Mouse (Mus musculus) embryonic facial prominence, embryonic 14.5 days (tissue): ENCODE data around the gene Kcnip4. TPM values are rescaled to one million over a fixed set of nuclear protein-coding genes. Genes with fewer than 3 reads are reported as not detected.
A peak's percentile ranks its signal among the peaks of the same experiment; 100 is the strongest.

Experiments used
- ATAC-seq: fragments of 200-750 bp; cut with Nextera tagmentation; 2 replicates; pipeline ENCODE4 v1.8.0; 2017; ENCODE audit warnings: low read depth, moderate number of reproducible peaks, moderate TSS enrichment
- DNase-seq: peaks from one replicate; pipeline ENCODE4 v3.0.0-alpha.2; 2015; ENCODE audit warnings: low spot score
- H3K27ac ChIP-seq: fragments of 300-500 bp; sonication (generic); replicated peaks from 2 replicates; pipeline ENCODE4 v1.5.1; 2014; ENCODE audit warnings: low read depth, mild to moderate bottlenecking, low read length, moderate library complexity
- H3K27me3 ChIP-seq: fragments of 300-500 bp; sonication (generic); replicated peaks from 2 replicates; pipeline ENCODE4 v1.6.1; 2014; ENCODE audit warnings: low read length; ENCODE audit not compliant: control insufficient read depth, insufficient read depth
- H3K36me3 ChIP-seq: fragments of 300-500 bp; sonication (generic); 2 replicates; pipeline ENCODE4 v1.6.1; 2014; ENCODE audit warnings: low read length, mixed read lengths; ENCODE audit not compliant: control insufficient read depth, insufficient read depth
- H3K4me1 ChIP-seq: fragments of 300-500 bp; sonication (generic); 2 replicates; pipeline ENCODE4 v1.6.1; 2014; ENCODE audit warnings: antibody characterized with exemption, low read length; ENCODE audit not compliant: control insufficient read depth, insufficient read depth
- H3K4me2 ChIP-seq: fragments of 300-500 bp; sonication (generic); 2 replicates; pipeline ENCODE4 v1.6.1; 2014; ENCODE audit warnings: low read depth, mild to moderate bottlenecking, low read length, moderate library complexity, mixed read lengths
- H3K4me3 ChIP-seq: fragments of 300-500 bp; sonication (generic); 2 replicates; pipeline ENCODE4 v1.5.1; 2014; ENCODE audit warnings: low read depth, mild to moderate bottlenecking, low read length
- H3K9ac ChIP-seq: fragments of 300-500 bp; sonication (generic); 2 replicates; pipeline ENCODE4 v1.6.1; 2014; ENCODE audit warnings: low read depth, mild to moderate bottlenecking, low read length, moderate library complexity, mixed read lengths
- H3K9me3 ChIP-seq: fragments of 300-500 bp; sonication (generic); 2 replicates; pipeline ENCODE4 v1.6.1; 2016; ENCODE audit warnings: low read length; ENCODE audit not compliant: control insufficient read depth
- WGBS: fragments of 180-500 bp; shearing (Covaris S2); extraction: QIAGEN DNeasy Blood & Tissue Kit; methylation state at CpG from one replicate; pipeline ENCODE4 v1.1.7; 2014; 5-methylcytosine and 5-hydroxymethylcytosine counted together
- polyA plus RNA-seq: library from polyadenylated mRNA; unstranded; fragments of >200 nt; fragmentation: Nextera tagmentation; extraction: Ambion mirVana; gene quantifications from 2 replicates; pipeline ENCODE4 v1.2.1, GENCODE M21; 2014

Kcnip4 gene
- polyA plus RNA-seq: 2.9 and 3.9 TPM in 2 replicates

DNA sequence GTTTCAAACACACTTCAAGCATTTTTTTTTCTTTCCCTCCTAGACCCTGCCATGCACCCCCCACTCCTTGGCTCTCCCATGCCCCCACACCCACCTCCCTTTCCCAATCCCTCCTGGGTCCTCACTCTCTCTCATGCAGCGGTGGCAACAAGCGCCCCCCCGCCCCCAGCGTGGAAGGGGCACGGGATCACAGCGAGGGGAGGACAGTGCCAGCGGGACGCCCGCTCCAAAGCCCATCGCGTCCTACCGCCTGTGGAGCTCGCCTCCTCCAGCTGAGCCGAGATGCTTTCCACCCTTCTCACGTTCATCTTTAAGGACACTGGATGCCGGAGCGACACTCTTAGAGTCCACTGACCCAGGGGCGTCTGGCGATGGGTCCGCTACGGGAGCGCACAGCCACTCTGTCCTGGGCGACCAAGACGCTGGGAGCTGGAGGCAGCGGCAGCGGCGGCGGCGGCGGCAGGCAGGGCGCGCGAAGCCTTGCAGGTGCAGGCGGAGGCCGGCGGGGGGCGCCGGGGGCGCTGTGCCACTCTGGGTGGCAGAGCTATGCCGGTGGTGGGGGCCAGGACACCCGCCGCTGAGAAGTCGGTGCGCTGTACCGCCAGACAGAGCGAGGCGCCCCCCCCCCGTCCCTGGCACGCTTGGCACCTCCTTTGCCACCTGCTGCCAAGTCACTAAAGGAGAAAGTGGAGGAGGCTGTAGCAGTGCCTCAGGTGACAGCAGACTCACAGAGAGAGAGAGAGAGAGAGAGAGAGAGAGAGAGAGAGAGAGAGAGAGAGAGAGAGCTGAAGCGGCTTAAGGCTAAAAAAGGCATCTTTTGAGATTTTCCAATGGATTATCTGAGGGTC is at the start of gene Kcnip4:
TSS of gene Kcnip4 (minus strand) at position 514 of the 848 bp plus-strand sequence.
- Histone ChIP-seq H3K4me3 (peak within 1 kb of the TSS; percentile 43), H3K27ac (no peak within 1 kb of the TSS), H3K27me3 (peaks cover 31% of the 10 kb centered on the region), H3K9ac (peak within 1 kb of the TSS; percentile 56), H3K4me1 (0 out of 2 replicates have a peak, but pooled peaks cover 4% of the 10 kb centered on the region), H3K36me3 (no peaks in the 10 kb centered on the region), H3K4me2 (peak within 1 kb of the TSS; percentile 75), H3K9me3 (no peaks in the 10 kb centered on the region)
- ATAC-seq (peak; percentile 86), DNase-seq (peak; percentile 20)
- WGBS: under 1% methylated on average over 46 of the region's 50 CpGs

DNA sequence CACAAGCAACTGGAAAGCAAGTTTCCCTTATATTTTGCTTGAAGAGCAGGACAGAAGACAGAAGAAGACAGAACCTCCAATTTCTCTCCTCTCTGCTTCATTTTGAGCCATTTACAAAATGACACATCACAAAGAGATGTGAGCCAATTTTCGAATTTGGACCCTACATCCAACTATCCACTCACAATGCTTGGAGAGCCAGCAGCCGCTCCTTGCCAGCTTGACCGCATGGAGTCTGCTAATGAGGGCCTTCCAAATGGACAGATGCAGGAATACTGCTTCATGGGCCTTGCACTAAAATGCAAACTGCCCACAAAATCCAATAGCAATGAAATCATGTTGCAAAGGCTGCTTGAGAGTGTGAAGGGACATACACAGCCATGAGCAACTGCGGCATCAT is 47.2 kb upstream of the Kcnip4 start:
- no peak overlapping the region for H3K4me3 ChIP-seq
- no peak overlapping the region for H3K9ac ChIP-seq
- no peaks in the 10 kb centered on the region for H3K4me1 ChIP-seq
- no peaks in the 10 kb centered on the region for H3K27me3 ChIP-seq
- no peak overlapping the region for H3K4me2 ChIP-seq
- WGBS: 83% methylated on average over 4 of the region's 4 CpGs
- no peaks in the 10 kb centered on the region for H3K36me3 ChIP-seq
- H3K9me3 ChIP-seq: no peaks in the 10 kb centered on the region
- ATAC-seq: no peak
- H3K27ac ChIP-seq: no peak overlapping the region
- no peak for DNase-seq

DNA sequence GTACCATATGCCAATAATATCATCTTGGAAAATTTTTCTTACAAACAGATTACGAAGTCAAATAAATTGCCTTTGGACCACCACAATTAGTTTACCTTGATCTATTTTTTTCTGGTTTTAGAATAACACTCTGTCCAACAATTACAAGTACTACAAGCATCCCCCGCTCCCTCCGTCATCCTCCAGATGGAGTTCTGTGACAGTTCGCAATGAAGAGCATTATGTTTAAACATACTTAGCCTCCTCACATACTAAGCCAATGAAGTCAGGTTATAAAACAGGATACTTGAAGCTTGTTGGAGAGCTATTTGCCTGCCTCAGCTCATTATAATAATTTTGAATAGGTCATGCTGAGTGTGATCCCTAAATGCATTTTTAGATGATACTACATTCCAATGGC is 39.0 kb upstream of the Kcnip4 start:
- H3K9ac ChIP-seq: no peak overlapping the region
- no peaks in the 10 kb centered on the region for H3K4me1 ChIP-seq
- no peak for DNase-seq
- H3K4me3 ChIP-seq: no peak overlapping the region
- H3K36me3 ChIP-seq: no peaks in the 10 kb centered on the region
- 90% methylated on average over 4 of the region's 4 CpGs for WGBS
- H3K27me3 ChIP-seq: no peaks in the 10 kb centered on the region
- ATAC-seq: no peak
- no peak overlapping the region for H3K4me2 ChIP-seq
- H3K9me3 ChIP-seq: no peaks in the 10 kb centered on the region
- H3K27ac ChIP-seq: no peak overlapping the region

DNA sequence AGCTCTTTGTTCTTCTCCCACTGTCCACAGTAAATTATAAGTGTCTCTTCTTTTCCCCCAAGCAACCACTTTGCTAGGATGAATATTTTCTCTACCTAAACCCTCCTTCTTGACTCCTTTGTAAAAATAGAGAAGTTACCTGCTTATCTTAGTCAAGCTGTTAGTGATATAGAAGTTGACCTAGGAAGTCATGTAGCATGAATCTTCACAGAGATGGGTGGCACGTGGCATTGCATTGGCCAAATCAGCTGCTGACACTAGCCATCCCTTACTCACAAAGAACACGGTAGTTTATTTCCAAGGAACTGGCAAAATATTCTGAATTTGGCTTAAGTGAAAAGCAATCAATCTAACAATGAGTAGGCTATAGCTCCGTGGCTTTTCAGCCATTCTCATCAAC is 32.7 kb upstream of the Kcnip4 start:
- no peak overlapping the region for H3K4me2 ChIP-seq
- no peak overlapping the region for H3K4me3 ChIP-seq
- no peak overlapping the region for H3K9ac ChIP-seq
- H3K9me3 ChIP-seq: no peaks in the 10 kb centered on the region
- H3K27ac ChIP-seq: no peak overlapping the region
- no peaks in the 10 kb centered on the region for H3K36me3 ChIP-seq
- DNase-seq (no peak), ATAC-seq (no peak)
- 82% methylated on average over 3 of the region's 3 CpGs for WGBS
- H3K4me1 ChIP-seq: no peaks in the 10 kb centered on the region
- H3K27me3 ChIP-seq: no peaks in the 10 kb centered on the region

DNA sequence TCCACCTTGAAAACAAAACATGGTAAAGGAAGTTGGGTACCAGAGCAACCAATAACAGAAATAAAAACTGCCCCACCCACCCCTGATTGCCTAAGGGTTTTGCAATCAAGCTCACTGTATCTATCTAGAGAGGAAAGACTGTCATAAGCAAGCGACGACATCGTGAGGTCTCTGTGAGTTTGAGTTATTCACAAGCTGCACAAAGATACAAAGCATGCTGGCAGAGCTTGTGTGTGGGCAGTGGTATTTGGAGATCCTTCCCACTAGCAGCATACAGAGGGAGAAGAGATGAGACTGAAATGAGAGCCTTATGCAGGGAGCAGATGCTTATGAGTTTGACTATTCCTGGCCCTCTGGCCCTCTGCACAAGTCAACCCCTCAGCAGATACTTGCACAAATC is 23.2 kb upstream of the Kcnip4 start:
- H3K4me1 ChIP-seq: no peaks in the 10 kb centered on the region
- no peak for ATAC-seq
- H3K27ac ChIP-seq: no peak overlapping the region
- DNase-seq: no peak
- WGBS: 84% methylated on average over 3 of the region's 3 CpGs
- H3K27me3 ChIP-seq: no peaks in the 10 kb centered on the region
- no peaks in the 10 kb centered on the region for H3K36me3 ChIP-seq
- H3K9ac ChIP-seq: no peak overlapping the region
- no peak overlapping the region for H3K4me2 ChIP-seq
- no peaks in the 10 kb centered on the region for H3K9me3 ChIP-seq
- no peak overlapping the region for H3K4me3 ChIP-seq

DNA sequence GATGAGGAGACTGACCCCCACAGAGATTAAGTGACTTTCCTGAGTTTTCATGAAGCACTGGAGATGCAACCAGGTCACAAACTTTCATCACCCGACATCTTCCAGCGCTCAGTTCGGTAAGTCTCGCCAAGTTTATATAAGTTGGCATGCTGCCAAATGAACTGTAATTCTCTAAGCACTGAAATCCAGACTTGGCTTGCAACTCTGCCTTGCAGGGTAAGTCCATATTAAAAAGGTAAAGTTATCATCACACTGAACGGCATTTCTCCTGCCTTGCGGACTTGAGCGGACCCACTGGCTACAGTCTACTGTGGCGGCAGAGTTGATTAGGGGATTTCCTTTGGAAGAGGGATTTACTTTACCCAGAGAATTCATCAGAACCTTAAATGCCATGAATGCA is 4.7 kb upstream of the Kcnip4 start:
- DNase-seq (peak; percentile 88), ATAC-seq (peak; percentile 34; the same call in 1 of the 2 replicates)
- Histone ChIP-seq H3K4me2 (no peak overlapping the region), H3K9me3 (no peaks in the 10 kb centered on the region), H3K4me1 (no peaks in the 10 kb centered on the region), H3K4me3 (no peak overlapping the region), H3K27me3 (peaks cover 16% of the 10 kb centered on the region), H3K27ac (no peak overlapping the region), H3K36me3 (no peaks in the 10 kb centered on the region), H3K9ac (no peak overlapping the region)
- WGBS: 46% methylated on average over 8 of the region's 8 CpGs

DNA sequence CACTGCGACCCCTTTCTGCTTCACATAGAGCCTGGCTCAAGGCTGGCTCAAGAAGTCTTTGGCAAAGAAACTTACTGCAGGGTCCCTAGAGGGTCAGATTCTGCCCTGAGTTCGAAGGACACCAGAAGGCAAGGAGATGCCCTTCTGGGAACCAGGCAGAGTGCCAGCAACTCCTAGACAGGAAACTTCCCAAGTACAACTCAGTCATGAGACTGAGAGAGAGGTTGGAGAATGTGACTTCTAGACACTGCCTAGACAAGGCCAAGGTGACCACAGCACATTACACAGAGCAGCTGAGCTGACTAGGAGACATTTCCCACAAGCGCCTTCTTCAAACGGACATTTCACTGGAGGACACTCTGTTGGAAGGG is 520 bp upstream of the Kcnip4 start:
- Histone ChIP-seq H3K4me1 (0 out of 2 replicates have a peak, but pooled peaks cover 4% of the 10 kb centered on the region), H3K27ac (no peak overlapping the region), H3K9me3 (no peaks in the 10 kb centered on the region), H3K9ac (no peak overlapping the region), H3K4me3 (no peak overlapping the region), H3K4me2 (peak overlapping the region; percentile 75), H3K27me3 (peaks cover 31% of the 10 kb centered on the region), H3K36me3 (no peaks in the 10 kb centered on the region)
- no peak for DNase-seq
- WGBS: 71% methylated on average over 4 of the region's 4 CpGs
- ATAC-seq: no peak

DNA sequence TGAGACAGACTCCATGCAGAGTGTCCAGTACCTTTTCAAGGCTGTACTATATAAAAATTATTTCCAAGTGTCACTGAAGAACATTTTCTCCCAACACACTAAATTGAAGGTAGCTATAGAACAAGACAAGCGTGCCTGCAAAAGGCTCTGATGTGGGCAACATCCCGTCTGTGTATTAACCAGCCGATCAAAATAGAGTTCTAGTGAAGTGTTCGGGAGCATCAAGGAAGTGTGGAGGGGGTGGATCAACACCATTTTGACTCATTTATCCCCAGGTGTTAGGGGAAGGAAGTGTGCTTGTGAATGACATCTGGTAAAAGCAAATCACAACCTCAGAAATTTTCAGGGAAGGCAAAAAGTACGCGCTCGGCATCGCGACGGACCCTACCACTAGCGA is 712 bp downstream of the Kcnip4 start:
- Histone ChIP-seq H3K27me3 (peaks cover 31% of the 10 kb centered on the region), H3K27ac (no peak overlapping the region), H3K9me3 (no peaks in the 10 kb centered on the region), H3K4me3 (peak overlapping the region; percentile 43), H3K4me2 (peak overlapping the region; percentile 75), H3K4me1 (0 out of 2 replicates have a peak, but pooled peaks cover 4% of the 10 kb centered on the region), H3K9ac (peak overlapping the region; percentile 56), H3K36me3 (no peaks in the 10 kb centered on the region)
- WGBS: 4% methylated on average over 11 of the region's 11 CpGs
- no peak for ATAC-seq
- DNase-seq: no peak

DNA sequence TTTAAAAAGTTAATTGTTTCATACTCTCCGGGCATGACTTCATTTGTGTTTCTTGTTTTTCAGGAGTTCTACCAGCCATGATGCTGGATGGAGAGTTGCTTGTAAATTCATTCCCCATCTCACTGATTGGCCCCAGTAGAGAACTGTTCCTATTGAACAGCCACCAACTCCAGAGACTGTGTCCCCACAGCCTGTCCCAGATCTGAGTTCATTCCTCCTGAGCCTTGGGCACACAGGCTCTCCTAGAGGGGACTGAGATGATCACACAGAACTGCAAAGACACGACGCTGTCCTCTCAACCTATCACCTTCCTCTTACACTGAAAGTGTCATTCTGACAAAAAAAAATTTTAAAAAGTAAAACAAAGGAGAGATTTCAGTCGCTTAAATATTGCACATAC is 1.7 kb downstream of the Kcnip4 start:
- H3K9ac ChIP-seq: no peak overlapping the region
- no peaks in the 10 kb centered on the region for H3K9me3 ChIP-seq
- DNase-seq: no peak
- H3K4me1 ChIP-seq: 0 out of 2 replicates have a peak, but pooled peaks cover 4% of the 10 kb centered on the region
- no peak overlapping the region for H3K4me3 ChIP-seq
- no peak overlapping the region for H3K27ac ChIP-seq
- no peak overlapping the region for H3K4me2 ChIP-seq
- no peaks in the 10 kb centered on the region for H3K36me3 ChIP-seq
- WGBS: 67% methylated on average over 4 of the region's 4 CpGs
- H3K27me3 ChIP-seq: peaks cover 31% of the 10 kb centered on the region
- no peak for ATAC-seq
